Mouse (Mus musculus): ENCODE measurements at regions not wholly inside any gene's neighbourhood (a gene's known extent, or its start where the extent isn't known, plus 50 kb on each side); places are given as distances from the start of the nearest gene placed in this dataset.
A peak's percentile ranks its signal among the peaks of the same experiment; 100 is the strongest.

GRCm38 (mm10) chr15:62198721-62199120 is 1275.9 kb upstream of the A1bg start:
- H3K4me3 ChIP-seq (ENCODE audit: low read length): no peak overlapping the region
- ATAC-seq (ENCODE audit: low read depth): no peak
- no peaks in the 10 kb centered on the region for H3K36me3 ChIP-seq (ENCODE audit: control insufficient read depth, insufficient read depth, low read length)
- H3K9ac ChIP-seq (ENCODE audit: low read length): no peak overlapping the region
- H3K27ac ChIP-seq (ENCODE audit: low read length): no peak overlapping the region
- H3K9me3 ChIP-seq (ENCODE audit: control insufficient read depth, low read length): peaks cover 3% of the 10 kb centered on the region; the same call in 1 of the 2 replicates
- H3K4me2 ChIP-seq (ENCODE audit: low read depth, low read length): no peak overlapping the region
- WGBS: 92% methylated on average over 6 of the region's 6 CpGs
- no peaks in the 10 kb centered on the region for H3K27me3 ChIP-seq (ENCODE audit: control insufficient read depth, insufficient read depth, low read depth, low read length)
- peaks cover 11% of the 10 kb centered on the region for H3K4me1 ChIP-seq (replicated peaks; ENCODE audit: control insufficient read depth, insufficient read depth, low read length)

GRCm38 (mm10) chr15:62198194-62198593 is 1275.4 kb upstream of the A1bg start:
- ATAC-seq (ENCODE audit: low read depth): no peak

GRCm38 (mm10) chr15:62195440-62195839 is 1272.6 kb upstream of the A1bg start:
- no peaks in the 10 kb centered on the region for H3K27me3 ChIP-seq (ENCODE audit: control insufficient read depth, insufficient read depth, low read depth, low read length)
- H3K4me2 ChIP-seq (ENCODE audit: low read depth, low read length): no peak overlapping the region
- WGBS: 69% methylated on average over 5 of the region's 5 CpGs
- no peaks in the 10 kb centered on the region for H3K36me3 ChIP-seq (ENCODE audit: control insufficient read depth, insufficient read depth, low read length)
- no peak overlapping the region for H3K9ac ChIP-seq (ENCODE audit: low read length)
- no peaks in the 10 kb centered on the region for H3K4me1 ChIP-seq (replicated peaks; ENCODE audit: control insufficient read depth, insufficient read depth, low read length)
- H3K4me3 ChIP-seq (ENCODE audit: low read length): no peak overlapping the region
- H3K27ac ChIP-seq (ENCODE audit: low read length): no peak overlapping the region
- ATAC-seq (ENCODE audit: low read depth): no peak
- no peaks in the 10 kb centered on the region for H3K9me3 ChIP-seq (ENCODE audit: control insufficient read depth, low read length)

More at GRCm38 (mm10) chr15:62198194-62198593, 1275.4 kb upstream of the A1bg start:
- WGBS: 83% methylated on average over 4 of the region's 4 CpGs
- Histone ChIP-seq H3K9ac (ENCODE audit: low read length) (no peak overlapping the region), H3K9me3 (ENCODE audit: control insufficient read depth, low read length) (peaks cover 3% of the 10 kb centered on the region; the same call in 1 of the 2 replicates), H3K4me1 (replicated peaks; ENCODE audit: control insufficient read depth, insufficient read depth, low read length) (peaks cover 10% of the 10 kb centered on the region), H3K36me3 (ENCODE audit: control insufficient read depth, insufficient read depth, low read length) (no peaks in the 10 kb centered on the region), H3K27me3 (ENCODE audit: control insufficient read depth, insufficient read depth, low read depth, low read length) (no peaks in the 10 kb centered on the region), H3K4me2 (ENCODE audit: low read depth, low read length) (no peak overlapping the region), H3K4me3 (ENCODE audit: low read length) (no peak overlapping the region), H3K27ac (ENCODE audit: low read length) (no peak overlapping the region)

- WGBS: 48% methylated on average over 1 of the region's 1 CpGs
- Histone ChIP-seq H3K27me3 (ENCODE audit: control insufficient read depth, insufficient read depth, low read depth, low read length) (no peaks in the 10 kb centered on the region), H3K4me1 (replicated peaks; ENCODE audit: control insufficient read depth, insufficient read depth, low read length) (no peaks in the 10 kb centered on the region), H3K4me3 (ENCODE audit: low read length) (no peak overlapping the region), H3K9me3 (ENCODE audit: control insufficient read depth, low read length) (no peaks in the 10 kb centered on the region), H3K9ac (ENCODE audit: low read length) (no peak overlapping the region), H3K4me2 (ENCODE audit: low read depth, low read length) (no peak overlapping the region), H3K36me3 (ENCODE audit: control insufficient read depth, insufficient read depth, low read length) (no peaks in the 10 kb centered on the region), H3K27ac (ENCODE audit: low read length) (no peak overlapping the region)
- 0 out of 2 replicates have a peak, but pooled peaks have one; percentile 17 for ATAC-seq (ENCODE audit: low read depth)
Observed at GRCm38 (mm10) chr15:62192706-62193105, 1269.9 kb upstream of the A1bg start.

- H3K27ac ChIP-seq (ENCODE audit: low read length): no peak overlapping the region
- ATAC-seq (ENCODE audit: low read depth): no peak
- H3K4me2 ChIP-seq (ENCODE audit: low read depth, low read length): no peak overlapping the region
- H3K9me3 ChIP-seq (ENCODE audit: control insufficient read depth, low read length): no peaks in the 10 kb centered on the region
- H3K27me3 ChIP-seq (ENCODE audit: control insufficient read depth, insufficient read depth, low read depth, low read length): no peaks in the 10 kb centered on the region
- no peaks in the 10 kb centered on the region for H3K36me3 ChIP-seq (ENCODE audit: control insufficient read depth, insufficient read depth, low read length)
- 87% methylated on average over 1 of the region's 1 CpGs for WGBS
- H3K4me1 ChIP-seq (replicated peaks; ENCODE audit: control insufficient read depth, insufficient read depth, low read length): no peaks in the 10 kb centered on the region
- no peak overlapping the region for H3K4me3 ChIP-seq (ENCODE audit: low read length)
- no peak overlapping the region for H3K9ac ChIP-seq (ENCODE audit: low read length)
Observed at GRCm38 (mm10) chr15:62191641-62192040, 1268.8 kb upstream of the A1bg start.

- no peak overlapping the region for H3K27ac ChIP-seq (ENCODE audit: low read length)
- no peaks in the 10 kb centered on the region for H3K4me1 ChIP-seq (replicated peaks; ENCODE audit: control insufficient read depth, insufficient read depth, low read length)
- no peaks in the 10 kb centered on the region for H3K9me3 ChIP-seq (ENCODE audit: control insufficient read depth, low read length)
- WGBS: 85% methylated on average over 5 of the region's 5 CpGs
- H3K36me3 ChIP-seq (ENCODE audit: control insufficient read depth, insufficient read depth, low read length): no peaks in the 10 kb centered on the region
- H3K9ac ChIP-seq (ENCODE audit: low read length): no peak overlapping the region
- H3K4me3 ChIP-seq (ENCODE audit: low read length): no peak overlapping the region
- no peak overlapping the region for H3K4me2 ChIP-seq (ENCODE audit: low read depth, low read length)
- no peak for ATAC-seq (ENCODE audit: low read depth)
- no peaks in the 10 kb centered on the region for H3K27me3 ChIP-seq (ENCODE audit: control insufficient read depth, insufficient read depth, low read depth, low read length)
Observed at GRCm38 (mm10) chr15:62190977-62191614, 1268.3 kb upstream of the A1bg start.

- WGBS: 82% methylated on average over 5 of the region's 5 CpGs
- H3K9ac ChIP-seq (ENCODE audit: low read length): no peak overlapping the region
- no peak overlapping the region for H3K4me2 ChIP-seq (ENCODE audit: low read depth, low read length)
- H3K9me3 ChIP-seq (ENCODE audit: control insufficient read depth, low read length): no peaks in the 10 kb centered on the region
- H3K4me3 ChIP-seq (ENCODE audit: low read length): no peak overlapping the region
- H3K27me3 ChIP-seq (ENCODE audit: control insufficient read depth, insufficient read depth, low read depth, low read length): no peaks in the 10 kb centered on the region
- no peaks in the 10 kb centered on the region for H3K4me1 ChIP-seq (replicated peaks; ENCODE audit: control insufficient read depth, insufficient read depth, low read length)
- H3K36me3 ChIP-seq (ENCODE audit: control insufficient read depth, insufficient read depth, low read length): no peaks in the 10 kb centered on the region
- no peak overlapping the region for H3K27ac ChIP-seq (ENCODE audit: low read length)
- no peak for ATAC-seq (ENCODE audit: low read depth)
Observed at GRCm38 (mm10) chr15:62190224-62190910, 1267.6 kb upstream of the A1bg start.

- Histone ChIP-seq H3K4me2 (ENCODE audit: low read depth, low read length) (no peak overlapping the region), H3K27ac (ENCODE audit: low read length) (no peak overlapping the region), H3K4me3 (ENCODE audit: low read length) (no peak overlapping the region), H3K9me3 (ENCODE audit: control insufficient read depth, low read length) (no peaks in the 10 kb centered on the region), H3K27me3 (ENCODE audit: control insufficient read depth, insufficient read depth, low read depth, low read length) (no peaks in the 10 kb centered on the region), H3K36me3 (ENCODE audit: control insufficient read depth, insufficient read depth, low read length) (no peaks in the 10 kb centered on the region), H3K4me1 (replicated peaks; ENCODE audit: control insufficient read depth, insufficient read depth, low read length) (no peaks in the 10 kb centered on the region), H3K9ac (ENCODE audit: low read length) (no peak overlapping the region)
- 88% methylated on average over 14 of the region's 14 CpGs for WGBS
- no peak for ATAC-seq (ENCODE audit: low read depth)
Observed at GRCm38 (mm10) chr15:62189565-62190181, 1266.9 kb upstream of the A1bg start.

GRCm38 (mm10) chr15:62186548-62186947 is 1263.7 kb upstream of the A1bg start:
- no peak for ATAC-seq (ENCODE audit: low read depth)
- Histone ChIP-seq H3K27me3 (ENCODE audit: control insufficient read depth, insufficient read depth, low read depth, low read length) (no peaks in the 10 kb centered on the region), H3K9ac (ENCODE audit: low read length) (no peak overlapping the region), H3K9me3 (ENCODE audit: control insufficient read depth, low read length) (no peaks in the 10 kb centered on the region), H3K27ac (ENCODE audit: low read length) (no peak overlapping the region), H3K4me3 (ENCODE audit: low read length) (no peak overlapping the region), H3K4me1 (replicated peaks; ENCODE audit: control insufficient read depth, insufficient read depth, low read length) (no peaks in the 10 kb centered on the region), H3K4me2 (ENCODE audit: low read depth, low read length) (no peak overlapping the region), H3K36me3 (ENCODE audit: control insufficient read depth, insufficient read depth, low read length) (no peaks in the 10 kb centered on the region)
- 89% methylated on average over 11 of the region's 11 CpGs for WGBS

Measured in lung, embryonic 16.5 days (tissue).